Mouse (Mus musculus) kidney, postnatal 14 days (tissue): ENCODE data around the gene Dst.
"Not testable (repeated sequence)": the region's sequence is repeated elsewhere in the genome, so short reads cannot be mapped to it uniquely, and the experiment has no call there.

ENCODE experiments used
- DNase-seq: peaks from one replicate; pipeline ENCODE4 v3.0.0; 2022; ENCODE audit warnings: mixed read lengths

Gene Dst

GRCm38 (mm10) chr1:34033052-34033451 is 125.0 kb downstream of the Dst start:
- no peak for DNase-seq

- DNase-seq: no peak
Observed at GRCm38 (mm10) chr1:34033478-34033877, 125.5 kb downstream of the Dst start.

- no peak for DNase-seq
Observed at GRCm38 (mm10) chr1:34033958-34034357, 125.9 kb downstream of the Dst start.

- no peak for DNase-seq
Observed at GRCm38 (mm10) chr1:34036111-34036510, 128.1 kb downstream of the Dst start.

GRCm38 (mm10) chr1:34038571-34038970 is 130.5 kb downstream of the Dst start:
- DNase-seq: no peak

- no peak for DNase-seq
Observed at GRCm38 (mm10) chr1:34040049-34040448, 132.0 kb downstream of the Dst start.

GRCm38 (mm10) chr1:34040901-34041721 is 133.1 kb downstream of the Dst start:
- DNase-seq: no peak

- DNase-seq: no peak
Observed at GRCm38 (mm10) chr1:34042299-34042698, 134.3 kb downstream of the Dst start.

- DNase-seq: no peak
Observed at GRCm38 (mm10) chr1:34043327-34043726, 135.3 kb downstream of the Dst start.

- no peak for DNase-seq
Observed at GRCm38 (mm10) chr1:34043836-34044550, 136.0 kb downstream of the Dst start.

GRCm38 (mm10) chr1:34044675-34045074 is 136.7 kb downstream of the Dst start:
- no peak for DNase-seq

GRCm38 (mm10) chr1:34047285-34047684 is 139.3 kb downstream of the Dst start:
- no peak for DNase-seq

GRCm38 (mm10) chr1:34051251-34051650 is 143.2 kb downstream of the Dst start:
- no peak for DNase-seq

- no peak for DNase-seq
Observed at GRCm38 (mm10) chr1:34052422-34052821, 144.4 kb downstream of the Dst start.

- DNase-seq: no peak
Observed at GRCm38 (mm10) chr1:34054970-34055369, 146.9 kb downstream of the Dst start.

GRCm38 (mm10) chr1:34056658-34057057 is 148.6 kb downstream of the Dst start:
- no peak for DNase-seq

- DNase-seq: no peak
Observed at GRCm38 (mm10) chr1:34059231-34059630, 151.2 kb downstream of the Dst start.

- DNase-seq: peak; percentile 58
Observed at GRCm38 (mm10) chr1:34060446-34060845, 152.4 kb downstream of the Dst start.

- DNase-seq: peak; percentile 86
Observed at GRCm38 (mm10) chr1:34061078-34061477, 153.1 kb downstream of the Dst start.

GRCm38 (mm10) chr1:34061860-34062259 is 153.8 kb downstream of the Dst start:
- no peak for DNase-seq

GRCm38 (mm10) chr1:34063943-34064342 is 155.9 kb downstream of the Dst start:
- no peak for DNase-seq

- DNase-seq: no peak
Observed at GRCm38 (mm10) chr1:34065551-34066048, 157.6 kb downstream of the Dst start.

- not testable (repeated sequence) for DNase-seq
Observed at GRCm38 (mm10) chr1:34066401-34066800, 158.4 kb downstream of the Dst start.

- no peak for DNase-seq
Observed at GRCm38 (mm10) chr1:34068341-34068740, 160.3 kb downstream of the Dst start.
